Mouse (Mus musculus) intestine, postnatal 0 days (tissue): ENCODE results near the gene H2-Ke6. TPM values are rescaled to one million over a fixed set of nuclear protein-coding genes. Genes with fewer than 3 reads are reported as not detected.

Experiments
- ATAC-seq: fragments of 200-750 bp; cut with Nextera tagmentation; 2 replicates; pipeline ENCODE4 v1.8.0; 2017; ENCODE audit warnings: mild to moderate bottlenecking, moderate TSS enrichment, moderate library complexity
- H3K27ac ChIP-seq: fragments of 300-500 bp; sonication (generic); 2 replicates; pipeline ENCODE4 v1.5.1; 2014; ENCODE audit warnings: mild to moderate bottlenecking, low read depth, low read length, moderate library complexity
- H3K27me3 ChIP-seq: fragments of 300-500 bp; sonication (generic); replicated peaks from 2 replicates; pipeline ENCODE4 v1.6.1; 2014; ENCODE audit warnings: low read length, mixed read lengths; ENCODE audit not compliant: control insufficient read depth, insufficient read depth
- H3K36me3 ChIP-seq: fragments of 300-500 bp; sonication (generic); 2 replicates; pipeline ENCODE4 v1.6.1; 2014; ENCODE audit warnings: mild to moderate bottlenecking, moderate library complexity; ENCODE audit not compliant: control insufficient read depth, insufficient read depth
- H3K4me1 ChIP-seq: fragments of 300-500 bp; sonication (generic); replicated peaks from 2 replicates; pipeline ENCODE4 v1.6.1; 2014; ENCODE audit warnings: antibody characterized with exemption, low read length, mixed read lengths; ENCODE audit not compliant: control insufficient read depth, insufficient read depth
- H3K4me2 ChIP-seq: fragments of 300-500 bp; sonication (generic); replicated peaks from 2 replicates; pipeline ENCODE4 v1.6.1; 2014; ENCODE audit warnings: low read depth, mild to moderate bottlenecking, moderate library complexity
- H3K4me3 ChIP-seq: fragments of 300-500 bp; sonication (generic); 2 replicates; pipeline ENCODE4 v1.5.1; 2014; ENCODE audit warnings: low read depth, low read length
- H3K9ac ChIP-seq: fragments of 300-500 bp; sonication (generic); 2 replicates; pipeline ENCODE4 v1.6.1; 2014; ENCODE audit warnings: mild to moderate bottlenecking, low read depth, low read length
- H3K9me3 ChIP-seq: fragments of 300-500 bp; sonication (generic); 2 replicates; pipeline ENCODE4 v1.6.1; 2016; ENCODE audit warnings: mixed run types; ENCODE audit not compliant: control insufficient read depth
- CTCF ChIP-seq: sonication (generic); IDR thresholded peaks from 2 replicates; pipeline ENCODE4 v1.5.1; 2016; ENCODE audit warnings: low read depth, mild to moderate bottlenecking, control low read depth, antibody characterized with exemption, moderate library complexity
- WGBS: fragments of 180-500 bp; shearing (Covaris S2); extraction: QIAGEN DNeasy Blood & Tissue Kit; methylation state at CpG from one replicate; pipeline ENCODE4 v1.1.7; 2014; 5-methylcytosine and 5-hydroxymethylcytosine counted together
- polyA plus RNA-seq: library from polyadenylated mRNA; unstranded; fragments of >200 nt; fragmentation: Nextera tagmentation; extraction: Ambion mirVana; gene quantifications from 2 replicates; pipeline ENCODE4 v1.2.1, GENCODE M21; 2015

The H2-Ke6 gene
- 59.8 and 67.1 TPM in 2 replicates for polyA plus RNA-seq

- H3K27me3 ChIP-seq: no peaks in the 10 kb centered on the region
- peaks cover 24% of the 10 kb centered on the region; the same call in 1 of the 2 replicates for H3K4me1 ChIP-seq
- peaks cover 27% of the 10 kb centered on the region for H3K36me3 ChIP-seq
- peak; percentile 62 for TF ChIP-seq CTCF
- under 1% methylated on average over 48 of the region's 49 CpGs for WGBS
- peak within 1 kb of the TSS; percentile 58 for H3K9ac ChIP-seq
- H3K9me3 ChIP-seq: no peaks in the 10 kb centered on the region
- H3K4me3 ChIP-seq: peak within 1 kb of the TSS; percentile 60
- H3K4me2 ChIP-seq: peak within 1 kb of the TSS; percentile 93
- ATAC-seq: peak; percentile 48
- peak within 1 kb of the TSS; percentile 65 for H3K27ac ChIP-seq
Measured at GRCm38 (mm10) chr17:34027656-34028223, at the start of gene H2-Ke6. H2-Ke6 (minus strand) TSS chr17:34028060.

DNA sequence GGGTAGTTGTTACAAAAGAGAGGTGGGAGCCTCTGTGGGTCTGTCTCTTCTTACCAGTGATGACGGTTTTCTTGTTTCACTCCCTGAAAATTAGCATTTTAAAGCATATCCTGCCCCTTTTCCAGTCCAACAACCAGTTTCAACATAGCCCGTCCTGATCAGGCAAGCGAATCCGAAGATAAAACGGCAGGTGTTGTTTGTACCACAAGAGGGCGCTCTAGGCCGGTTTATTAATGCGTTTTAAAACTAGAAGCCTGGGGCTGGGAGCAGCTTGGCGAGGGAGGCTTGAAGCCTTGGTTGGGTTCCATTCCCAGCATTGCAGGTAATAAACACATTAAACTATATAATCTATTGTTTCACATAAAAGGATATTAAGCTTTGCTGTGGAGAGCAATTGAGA is 49.7 kb upstream of the H2-Ke6 start:
- no peak overlapping the region for H3K9ac ChIP-seq
- H3K9me3 ChIP-seq: no peaks in the 10 kb centered on the region
- peak; percentile 82 for TF ChIP-seq CTCF
- no peak overlapping the region for H3K4me3 ChIP-seq
- H3K4me1 ChIP-seq: no peaks in the 10 kb centered on the region
- WGBS: 2% methylated on average over 9 of the region's 9 CpGs
- no peak overlapping the region for H3K27ac ChIP-seq
- H3K27me3 ChIP-seq: peaks cover 24% of the 10 kb centered on the region
- H3K36me3 ChIP-seq: no peaks in the 10 kb centered on the region
- H3K4me2 ChIP-seq: no peak overlapping the region
- ATAC-seq: no peak

DNA sequence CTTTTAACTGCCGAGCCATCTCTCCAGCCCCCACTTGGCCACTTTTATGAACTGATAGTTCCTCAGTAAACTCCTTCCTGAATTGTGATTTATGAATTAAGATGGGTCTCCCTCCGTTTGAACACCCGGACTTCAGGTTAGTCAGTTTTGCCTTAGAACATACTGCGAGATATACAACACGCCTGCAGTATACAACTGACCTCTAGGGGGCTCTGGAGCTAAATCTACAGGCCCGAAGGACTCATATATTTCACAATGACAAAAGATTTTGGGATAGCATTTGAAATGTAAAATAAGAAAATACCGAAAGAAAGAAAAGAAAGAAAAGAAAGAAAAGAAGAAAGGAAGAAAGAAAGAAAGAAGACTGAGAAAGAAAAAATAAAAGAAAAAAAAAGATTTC is 47.4 kb upstream of the H2-Ke6 start:
- Histone ChIP-seq H3K27ac (no peak overlapping the region), H3K9me3 (no peaks in the 10 kb centered on the region), H3K9ac (no peak overlapping the region), H3K4me2 (no peak overlapping the region), H3K27me3 (peaks cover 24% of the 10 kb centered on the region), H3K4me1 (no peaks in the 10 kb centered on the region), H3K36me3 (no peaks in the 10 kb centered on the region), H3K4me3 (no peak overlapping the region)
- no peak for ATAC-seq
- peak; percentile 72 for TF ChIP-seq CTCF
- 42% methylated on average over 7 of the region's 7 CpGs for WGBS

DNA sequence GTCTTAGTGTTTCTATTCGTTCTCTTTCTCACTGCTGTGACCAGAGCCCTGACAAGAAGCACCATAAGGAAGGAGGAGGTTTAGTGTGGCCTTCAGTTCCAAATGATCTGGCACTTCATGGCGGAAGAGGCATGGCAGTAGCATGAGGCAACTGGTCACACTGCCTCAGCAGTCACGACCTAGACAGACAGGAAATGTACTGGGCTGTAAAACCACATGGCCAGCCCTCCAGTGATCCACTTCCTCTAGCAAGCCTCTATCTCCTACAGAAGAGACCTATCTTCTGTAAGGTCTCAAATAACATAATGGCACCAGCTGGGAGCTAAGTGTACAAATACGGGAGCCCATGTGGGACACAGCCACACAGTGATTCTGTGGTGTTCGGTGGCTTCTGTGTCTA is 44.2 kb upstream of the H2-Ke6 start:
- no peak overlapping the region for H3K4me2 ChIP-seq
- no peak overlapping the region for H3K27ac ChIP-seq
- WGBS: 58% methylated on average over 5 of the region's 5 CpGs
- H3K9me3 ChIP-seq: no peaks in the 10 kb centered on the region
- H3K9ac ChIP-seq: no peak overlapping the region
- peaks cover 19% of the 10 kb centered on the region for H3K27me3 ChIP-seq
- no peak overlapping the region for H3K4me3 ChIP-seq
- no peaks in the 10 kb centered on the region for H3K4me1 ChIP-seq
- TF ChIP-seq CTCF: no peak
- H3K36me3 ChIP-seq: no peaks in the 10 kb centered on the region
- ATAC-seq: no peak

GRCm38 (mm10) chr17:34068864-34069263 is 41.0 kb upstream of the H2-Ke6 start:
- TF ChIP-seq CTCF: no peak
- Histone ChIP-seq H3K27ac (no peak overlapping the region), H3K27me3 (no peaks in the 10 kb centered on the region)

DNA sequence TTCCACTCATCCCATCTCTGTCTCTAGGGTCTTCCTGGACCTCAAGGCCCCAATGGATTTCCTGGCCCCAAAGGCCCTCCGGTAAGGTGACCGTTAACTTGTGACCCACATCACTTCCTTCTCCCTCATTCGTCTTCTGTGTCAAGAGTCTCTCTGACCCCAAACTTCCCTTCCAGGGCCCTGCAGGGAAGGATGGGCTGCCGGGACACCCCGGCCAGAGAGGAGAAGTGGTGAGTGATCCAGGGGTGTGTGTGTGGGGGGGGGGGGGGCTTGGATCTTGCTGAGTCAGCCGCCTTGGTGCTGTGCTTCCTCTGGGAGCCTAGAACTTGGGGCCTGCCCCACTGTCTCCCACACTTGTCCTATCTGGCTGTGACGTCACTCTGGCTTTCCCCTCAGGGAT is 29.4 kb upstream of the H2-Ke6 start:
- 73% methylated on average over 7 of the region's 7 CpGs for WGBS
- Histone ChIP-seq H3K4me3 (no peak overlapping the region), H3K27me3 (no peaks in the 10 kb centered on the region), H3K9ac (no peak overlapping the region), H3K27ac (no peak overlapping the region), H3K4me2 (no peak overlapping the region), H3K4me1 (no peaks in the 10 kb centered on the region), H3K9me3 (no peaks in the 10 kb centered on the region), H3K36me3 (no peaks in the 10 kb centered on the region)
- no peak for TF ChIP-seq CTCF
- no peak for ATAC-seq

More at GRCm38 (mm10) chr17:34068864-34069263, 41.0 kb upstream of the H2-Ke6 start:
- Histone ChIP-seq H3K4me1 (no peaks in the 10 kb centered on the region), H3K36me3 (no peaks in the 10 kb centered on the region), H3K9ac (no peak overlapping the region), H3K9me3 (no peaks in the 10 kb centered on the region), H3K4me2 (no peak overlapping the region), H3K4me3 (no peak overlapping the region)
- no peak for ATAC-seq
- 52% methylated on average over 3 of the region's 3 CpGs for WGBS
